Mouse (Mus musculus) forelimb bud, embryonic 11.5 days (tissue): ENCODE data around the gene Lcn5.
A peak's percentile ranks its signal among the peaks of the same experiment; 100 is the strongest.

Experiments
- DNase-seq: peaks from one replicate; pipeline ENCODE4 v3.0.0-alpha.2; 2012; ENCODE audit warnings: low read depth, low spot score

Lcn5 gene

GRCm38 (mm10) chr2:25657652-25658051 lies at the start of gene Lcn5:
Gene Lcn5, plus strand, starts transcription at chr2:25657952.
- DNase-seq: no peak

GRCm38 (mm10) chr2:25608671-25609070 lies 49.1 kb upstream of the Lcn5 start:
- no peak for DNase-seq

GRCm38 (mm10) chr2:25616398-25616797 lies 41.4 kb upstream of the Lcn5 start:
- no peak for DNase-seq

- DNase-seq: no peak
Observed at GRCm38 (mm10) chr2:25617578-25617977, 40.2 kb upstream of the Lcn5 start, which contains the start of gene Ccdc183. Gene Ccdc183, minus strand, starts transcription at chr2:25617678.

- DNase-seq: no peak
Observed at GRCm38 (mm10) chr2:25620386-25620785, 37.4 kb upstream of the Lcn5 start.

GRCm38 (mm10) chr2:25620852-25621228 lies 36.9 kb upstream of the Lcn5 start:
- DNase-seq: no peak

GRCm38 (mm10) chr2:25621229-25622200 lies 36.2 kb upstream of the Lcn5 start, which contains the start of gene Tmem141:
Gene Tmem141, minus strand, starts transcription at chr2:25622005.
- peak; percentile 77 for DNase-seq

- DNase-seq: no peak
Observed at GRCm38 (mm10) chr2:25625986-25626385, 31.8 kb upstream of the Lcn5 start.

GRCm38 (mm10) chr2:25627811-25628210 lies 29.9 kb upstream of the Lcn5 start, which contains the start of gene Fcna:
Gene Fcna, minus strand, starts transcription at chr2:25628030.
- no peak for DNase-seq

GRCm38 (mm10) chr2:25628738-25629137 lies 29.0 kb upstream of the Lcn5 start:
- no peak for DNase-seq

- no peak for DNase-seq
Observed at GRCm38 (mm10) chr2:25633616-25634015, 24.1 kb upstream of the Lcn5 start.

GRCm38 (mm10) chr2:25634046-25634445 lies 23.7 kb upstream of the Lcn5 start:
- DNase-seq: no peak

- DNase-seq: peak; percentile 57
Observed at GRCm38 (mm10) chr2:25639890-25640289, 17.9 kb upstream of the Lcn5 start.

- no peak for DNase-seq
Observed at GRCm38 (mm10) chr2:25652902-25653301, 4.8 kb upstream of the Lcn5 start, which contains the start of gene Lcn8. Gene Lcn8, plus strand, starts transcription at chr2:25653120.

- DNase-seq: peak; percentile 5
Observed at GRCm38 (mm10) chr2:25654502-25654901, 3.2 kb upstream of the Lcn5 start.

- DNase-seq: no peak
Observed at GRCm38 (mm10) chr2:25656691-25657090, 1.1 kb upstream of the Lcn5 start.

GRCm38 (mm10) chr2:25657246-25657645 lies 506 bp upstream of the Lcn5 start:
- DNase-seq: no peak

GRCm38 (mm10) chr2:25660279-25660678 lies 2.5 kb downstream of the Lcn5 start:
- DNase-seq: no peak

- no peak for DNase-seq
Observed at GRCm38 (mm10) chr2:25661245-25661970, 3.7 kb downstream of the Lcn5 start.

GRCm38 (mm10) chr2:25663511-25663910 lies 5.8 kb downstream of the Lcn5 start:
- peak; percentile 32 for DNase-seq

GRCm38 (mm10) chr2:25664125-25664524 lies 6.4 kb downstream of the Lcn5 start:
- DNase-seq: no peak

GRCm38 (mm10) chr2:25666516-25666915 lies 8.8 kb downstream of the Lcn5 start:
- DNase-seq: no peak
